Mouse (Mus musculus): ENCODE measurements at regions not wholly inside any gene's neighbourhood (a gene's known extent, or its start where the extent isn't known, plus 50 kb on each side); places are given as distances from the start of the nearest gene placed in this dataset.

DNA sequence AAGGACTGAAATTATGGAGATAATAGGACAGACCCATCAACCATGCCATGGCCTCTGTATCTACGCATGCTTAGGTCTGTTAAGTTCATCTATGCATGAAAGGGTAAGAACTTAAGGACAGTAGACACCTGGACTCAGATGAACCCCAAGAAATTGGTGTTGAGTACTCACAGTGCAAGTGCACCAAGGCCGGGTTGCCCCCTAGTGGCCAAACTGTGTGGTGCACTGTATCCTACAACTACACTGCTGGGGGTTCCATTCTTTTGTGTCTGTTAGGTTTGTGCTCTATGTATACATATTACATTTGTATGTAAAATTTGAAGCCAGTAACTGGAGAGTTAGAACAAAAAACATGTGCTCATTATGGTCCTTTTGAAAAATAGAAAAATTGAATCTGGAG lies 80.7 kb downstream of the Mup20 start:
- TF ChIP-seq EP300 (IDR thresholded peaks at IDR 0.05) (no peak), CTCF (IDR thresholded peaks at IDR 0.05) (peak; percentile 66)

All from lung, postnatal 0 days (tissue).